Mouse (Mus musculus) thymus, adult 18-20 months (tissue): ENCODE results near the gene Bach1.
"Not testable (repeated sequence)": the region's sequence is repeated elsewhere in the genome, so short reads cannot be mapped to it uniquely, and the experiment has no call there.

Experiments
- DNase-seq, 2 experiments: peaks; one replicate each; pipeline ENCODE4 v3.0.0; 2022; ENCODE audit warnings: mixed read lengths in 2 of 2

Bach1 gene

GRCm38 (mm10) chr16:87681848-87682247 lies 16.9 kb upstream of the Bach1 start:
- DNase-seq, result no peak

- no peak for DNase-seq
Observed at GRCm38 (mm10) chr16:87686458-87686857, 12.3 kb upstream of the Bach1 start.

GRCm38 (mm10) chr16:87687346-87687745 lies 11.4 kb upstream of the Bach1 start:
- DNase-seq, result no peak

- DNase-seq, result not testable (repeated sequence)
Observed at GRCm38 (mm10) chr16:87688328-87688727, 10.4 kb upstream of the Bach1 start.

- not testable (repeated sequence) for DNase-seq
Observed at GRCm38 (mm10) chr16:87688823-87689222, 9.9 kb upstream of the Bach1 start.

GRCm38 (mm10) chr16:87689225-87689624 lies 9.5 kb upstream of the Bach1 start:
- DNase-seq, result no peak

GRCm38 (mm10) chr16:87690506-87690905 lies 8.2 kb upstream of the Bach1 start:
- DNase-seq, result no peak

GRCm38 (mm10) chr16:87691102-87691501 lies 7.6 kb upstream of the Bach1 start:
- no peak for DNase-seq

- DNase-seq, result peak in 1 of 2 experiments; percentile 48
Observed at GRCm38 (mm10) chr16:87692591-87692990, 6.2 kb upstream of the Bach1 start.

GRCm38 (mm10) chr16:87697707-87698365 lies 909 bp upstream of the Bach1 start:
- no peak for DNase-seq

GRCm38 (mm10) chr16:87699306-87699692 lies 554 bp downstream of the Bach1 start:
- peak in 1 of 2 experiments; percentile 58 for DNase-seq

- peak in 1 of 2 experiments; percentile 60 for DNase-seq
Observed at GRCm38 (mm10) chr16:87699693-87700394, 1.1 kb downstream of the Bach1 start.

GRCm38 (mm10) chr16:87700395-87700765 lies 1.6 kb downstream of the Bach1 start:
- no peak for DNase-seq

GRCm38 (mm10) chr16:87701891-87702290 lies 3.1 kb downstream of the Bach1 start:
- DNase-seq, result no peak

- no peak for DNase-seq
Observed at GRCm38 (mm10) chr16:87702881-87703280, 4.1 kb downstream of the Bach1 start.

- DNase-seq, result no peak
Observed at GRCm38 (mm10) chr16:87704225-87704624, 5.5 kb downstream of the Bach1 start.

GRCm38 (mm10) chr16:87705892-87706589 lies 7.3 kb downstream of the Bach1 start:
- DNase-seq, result peak in 1 of 2 experiments; percentile 4

- DNase-seq, result no peak
Observed at GRCm38 (mm10) chr16:87707335-87707734, 8.6 kb downstream of the Bach1 start.

- DNase-seq, result no peak
Observed at GRCm38 (mm10) chr16:87708570-87708969, 9.8 kb downstream of the Bach1 start.

GRCm38 (mm10) chr16:87709144-87709543 lies 10.4 kb downstream of the Bach1 start:
- no peak for DNase-seq

GRCm38 (mm10) chr16:87709971-87710370 lies 11.2 kb downstream of the Bach1 start:
- no peak for DNase-seq

- no peak for DNase-seq
Observed at GRCm38 (mm10) chr16:87711961-87712360, 13.2 kb downstream of the Bach1 start.

- peak in 1 of 2 experiments; percentile 54 for DNase-seq
Observed at GRCm38 (mm10) chr16:87712986-87713693, 14.4 kb downstream of the Bach1 start.
